Mouse (Mus musculus): ENCODE results near the gene Slc9a4. TPM values are rescaled to one million over a fixed set of nuclear protein-coding genes. Genes with fewer than 3 reads are reported as not detected.

The Slc9a4 gene
- not detected in 2 replicates for polyA plus RNA-seq (2015; fragmentation: Nextera tagmentation; extraction: Ambion mirVana)

DNA sequence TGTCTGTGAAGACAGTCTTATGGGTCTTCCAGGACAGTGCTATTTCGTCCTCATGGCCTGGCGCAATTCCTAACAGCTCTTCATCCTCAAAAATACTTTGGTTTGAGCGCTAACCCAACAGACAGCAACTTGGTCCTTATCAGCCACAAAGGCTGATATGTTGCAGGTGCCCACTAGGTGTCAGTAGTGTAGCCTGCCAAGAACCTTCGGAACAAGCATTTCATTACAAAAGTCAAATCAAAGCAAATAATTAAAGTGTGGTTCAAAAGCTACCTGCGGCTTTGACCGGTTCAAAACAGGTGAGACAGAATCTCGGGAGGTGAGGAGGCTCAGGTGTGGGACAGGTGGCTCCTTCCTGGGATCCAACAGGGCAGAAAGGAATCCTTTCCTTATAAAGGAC, at the start of gene Slc9a4:
Gene Slc9a4 (plus strand): TSS at position 298 of the 400 bp plus-strand sequence.
- Histone ChIP-seq H3K4me1 (ENCODE audit: control insufficient read depth, low read depth, low read length) (no peaks in the 10 kb centered on the region), H3K36me3 (ENCODE audit: control insufficient read depth, insufficient read depth) (no peaks in the 10 kb centered on the region), H3K9ac (ENCODE audit: low read depth, low read length) (no peak within 1 kb of the TSS), H3K27me3 (ENCODE audit: control insufficient read depth, insufficient read depth, low read depth, low read length) (no peaks in the 10 kb centered on the region), H3K27ac (ENCODE audit: low read length) (no peak within 1 kb of the TSS), H3K4me3 (ENCODE audit: low read depth, low read length) (no peak within 1 kb of the TSS), H3K9me3 (replicated peaks; ENCODE audit: control insufficient read depth, low read length) (no peaks in the 10 kb centered on the region), H3K4me2 (ENCODE audit: low read depth, low read length) (no peak within 1 kb of the TSS)
- no peak for ATAC-seq (ENCODE audit: low read depth)
- WGBS (ENCODE audit: insufficient replicate concordance) = 7% methylated on average over 7 of the region's 7 CpGs

DNA sequence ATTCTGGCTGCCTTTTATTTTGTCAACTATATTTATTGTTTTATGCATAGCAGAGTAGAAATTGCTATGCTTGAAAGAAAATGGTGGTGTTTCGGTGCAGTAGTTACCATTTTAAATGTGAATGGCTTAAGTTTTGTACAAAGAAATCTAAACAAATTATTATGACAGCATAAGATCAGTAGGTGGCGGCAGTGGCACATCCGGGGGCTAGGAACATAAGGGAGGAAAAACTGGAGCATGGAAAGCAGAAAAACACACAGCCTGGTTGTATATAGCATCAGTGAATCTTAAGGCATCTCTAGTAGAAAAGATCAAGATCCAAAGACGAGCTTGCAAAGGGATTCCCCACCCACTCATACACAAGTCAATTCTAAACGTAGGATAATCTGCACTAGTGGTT, 42.3 kb upstream of the Slc9a4 start:
- H3K9ac ChIP-seq (ENCODE audit: low read depth, low read length) = no peak overlapping the region
- no peak overlapping the region for H3K4me2 ChIP-seq (ENCODE audit: low read depth, low read length)
- H3K36me3 ChIP-seq (ENCODE audit: control insufficient read depth, insufficient read depth) = no peaks in the 10 kb centered on the region
- no peaks in the 10 kb centered on the region for H3K9me3 ChIP-seq (replicated peaks; ENCODE audit: control insufficient read depth, low read length)
- H3K4me3 ChIP-seq (ENCODE audit: low read depth, low read length) = no peak overlapping the region
- H3K4me1 ChIP-seq (ENCODE audit: control insufficient read depth, low read depth, low read length) = no peaks in the 10 kb centered on the region
- no peak overlapping the region for H3K27ac ChIP-seq (ENCODE audit: low read length)
- 60% methylated on average over 5 of the region's 5 CpGs for WGBS (ENCODE audit: insufficient replicate concordance)
- no peaks in the 10 kb centered on the region for H3K27me3 ChIP-seq (ENCODE audit: control insufficient read depth, insufficient read depth, low read depth, low read length)
- no peak for ATAC-seq (ENCODE audit: low read depth)

DNA sequence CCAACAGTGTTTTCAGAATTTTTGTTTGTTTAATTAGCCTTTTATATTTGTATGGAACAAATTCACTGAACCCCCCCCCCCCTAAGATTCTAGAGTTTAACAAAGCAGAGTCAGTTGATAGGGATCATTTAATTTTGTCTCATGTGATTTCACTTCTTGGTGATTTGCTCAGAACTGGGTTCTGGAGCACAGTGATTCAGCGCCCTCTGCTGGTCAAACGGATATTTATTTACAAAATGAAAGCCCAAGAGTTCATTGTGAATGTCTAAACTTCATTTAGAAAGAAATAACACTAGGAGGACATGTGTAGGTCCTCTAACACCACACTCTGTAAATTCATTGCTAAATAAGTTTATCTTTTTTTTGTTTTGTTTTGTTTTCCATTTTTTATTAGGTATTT, 35.2 kb upstream of the Slc9a4 start:
- Histone ChIP-seq H3K9me3 (replicated peaks; ENCODE audit: control insufficient read depth, low read length) (no peaks in the 10 kb centered on the region), H3K27me3 (ENCODE audit: control insufficient read depth, insufficient read depth, low read depth, low read length) (no peaks in the 10 kb centered on the region), H3K27ac (ENCODE audit: low read length) (no peak overlapping the region), H3K9ac (ENCODE audit: low read depth, low read length) (no peak overlapping the region), H3K4me1 (ENCODE audit: control insufficient read depth, low read depth, low read length) (no peaks in the 10 kb centered on the region), H3K4me2 (ENCODE audit: low read depth, low read length) (no peak overlapping the region), H3K4me3 (ENCODE audit: low read depth, low read length) (no peak overlapping the region), H3K36me3 (ENCODE audit: control insufficient read depth, insufficient read depth) (no peaks in the 10 kb centered on the region)
- no peak for ATAC-seq (ENCODE audit: low read depth)
- WGBS (ENCODE audit: insufficient replicate concordance) = 0% methylated on average over 2 of the region's 2 CpGs

DNA sequence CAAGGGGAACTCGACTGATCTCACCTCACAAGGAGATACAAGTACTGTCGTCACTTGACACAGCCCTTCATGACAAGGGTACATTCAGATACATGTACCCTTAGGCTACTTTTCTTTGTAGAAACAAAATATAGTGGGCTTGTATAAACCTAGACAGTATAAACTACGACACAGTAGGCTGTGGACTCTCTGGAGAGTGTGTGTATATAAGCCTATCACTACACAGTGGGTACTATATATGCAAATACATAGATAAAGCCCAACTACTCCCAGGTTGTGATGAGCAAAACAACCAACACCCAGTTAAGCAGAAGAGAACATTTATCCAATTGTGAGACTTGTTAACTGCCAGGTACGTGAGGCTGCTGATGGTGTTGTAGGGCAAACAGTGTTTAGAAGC, 33.2 kb upstream of the Slc9a4 start:
- no peak overlapping the region for H3K4me2 ChIP-seq (ENCODE audit: low read depth, low read length)
- no peaks in the 10 kb centered on the region for H3K9me3 ChIP-seq (replicated peaks; ENCODE audit: control insufficient read depth, low read length)
- H3K36me3 ChIP-seq (ENCODE audit: control insufficient read depth, insufficient read depth) = no peaks in the 10 kb centered on the region
- no peak for ATAC-seq (ENCODE audit: low read depth)
- 58% methylated on average over 4 of the region's 4 CpGs for WGBS (ENCODE audit: insufficient replicate concordance)
- H3K27me3 ChIP-seq (ENCODE audit: control insufficient read depth, insufficient read depth, low read depth, low read length) = no peaks in the 10 kb centered on the region
- H3K4me3 ChIP-seq (ENCODE audit: low read depth, low read length) = no peak overlapping the region
- H3K4me1 ChIP-seq (ENCODE audit: control insufficient read depth, low read depth, low read length) = no peaks in the 10 kb centered on the region
- H3K27ac ChIP-seq (ENCODE audit: low read length) = no peak overlapping the region
- no peak overlapping the region for H3K9ac ChIP-seq (ENCODE audit: low read depth, low read length)

DNA sequence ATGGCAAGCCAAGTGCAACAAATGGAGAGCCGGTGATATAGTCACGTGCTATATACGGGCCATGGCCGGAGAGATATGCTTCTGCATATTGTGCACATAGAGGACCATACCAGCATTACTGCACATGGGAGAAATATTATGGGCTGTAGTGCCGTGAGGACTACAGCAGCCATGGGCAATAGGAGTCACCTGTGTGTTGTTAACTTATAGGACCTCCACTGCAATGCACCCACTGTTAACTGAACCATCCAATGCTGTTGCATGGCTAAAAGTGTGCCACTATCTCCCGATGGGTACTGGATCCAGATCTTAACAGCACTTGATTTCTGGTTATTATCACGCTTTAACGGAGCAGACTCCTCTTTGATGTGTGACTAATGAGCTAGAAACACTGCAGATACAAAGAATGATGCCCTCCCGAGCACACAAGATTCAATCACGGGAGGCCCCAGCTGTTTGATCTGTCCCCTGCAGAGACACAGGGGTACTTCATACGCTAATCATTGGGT, 32.8 kb upstream of the Slc9a4 start:
- no peak overlapping the region for H3K4me3 ChIP-seq (ENCODE audit: low read depth, low read length)
- H3K27me3 ChIP-seq (ENCODE audit: control insufficient read depth, insufficient read depth, low read depth, low read length) = no peaks in the 10 kb centered on the region
- H3K27ac ChIP-seq (ENCODE audit: low read length) = no peak overlapping the region
- WGBS (ENCODE audit: insufficient replicate concordance) = 70% methylated on average over 11 of the region's 11 CpGs
- no peaks in the 10 kb centered on the region for H3K36me3 ChIP-seq (ENCODE audit: control insufficient read depth, insufficient read depth)
- no peak for ATAC-seq (ENCODE audit: low read depth)
- H3K9me3 ChIP-seq (replicated peaks; ENCODE audit: control insufficient read depth, low read length) = no peaks in the 10 kb centered on the region
- H3K9ac ChIP-seq (ENCODE audit: low read depth, low read length) = no peak overlapping the region
- no peaks in the 10 kb centered on the region for H3K4me1 ChIP-seq (ENCODE audit: control insufficient read depth, low read depth, low read length)
- H3K4me2 ChIP-seq (ENCODE audit: low read depth, low read length) = no peak overlapping the region

DNA sequence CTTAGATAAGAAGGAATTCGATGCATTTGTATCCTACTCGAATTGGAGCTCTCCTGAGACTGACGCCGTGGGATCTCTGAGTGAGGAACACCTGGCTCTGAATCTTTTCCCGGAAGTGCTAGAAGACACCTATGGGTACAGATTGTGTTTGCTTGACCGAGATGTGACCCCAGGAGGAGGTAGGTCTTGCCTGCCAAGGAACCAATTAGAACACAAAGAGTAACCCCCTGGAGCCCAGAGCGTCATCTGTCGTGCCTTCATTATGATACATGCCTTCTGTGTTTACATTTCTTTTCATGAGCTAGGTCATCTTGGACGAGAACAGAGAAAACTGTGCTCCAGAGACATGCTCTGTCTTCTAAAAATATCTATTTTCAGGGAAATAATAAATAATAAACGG, 32.1 kb upstream of the Slc9a4 start:
- no peak overlapping the region for H3K4me3 ChIP-seq (ENCODE audit: low read depth, low read length)
- no peak overlapping the region for H3K27ac ChIP-seq (ENCODE audit: low read length)
- 51% methylated on average over 10 of the region's 10 CpGs for WGBS (ENCODE audit: insufficient replicate concordance)
- H3K4me1 ChIP-seq (ENCODE audit: control insufficient read depth, low read depth, low read length) = no peaks in the 10 kb centered on the region
- no peaks in the 10 kb centered on the region for H3K36me3 ChIP-seq (ENCODE audit: control insufficient read depth, insufficient read depth)
- ATAC-seq (ENCODE audit: low read depth) = no peak
- H3K9ac ChIP-seq (ENCODE audit: low read depth, low read length) = no peak overlapping the region
- no peaks in the 10 kb centered on the region for H3K9me3 ChIP-seq (replicated peaks; ENCODE audit: control insufficient read depth, low read length)
- H3K4me2 ChIP-seq (ENCODE audit: low read depth, low read length) = no peak overlapping the region
- H3K27me3 ChIP-seq (ENCODE audit: control insufficient read depth, insufficient read depth, low read depth, low read length) = no peaks in the 10 kb centered on the region

DNA sequence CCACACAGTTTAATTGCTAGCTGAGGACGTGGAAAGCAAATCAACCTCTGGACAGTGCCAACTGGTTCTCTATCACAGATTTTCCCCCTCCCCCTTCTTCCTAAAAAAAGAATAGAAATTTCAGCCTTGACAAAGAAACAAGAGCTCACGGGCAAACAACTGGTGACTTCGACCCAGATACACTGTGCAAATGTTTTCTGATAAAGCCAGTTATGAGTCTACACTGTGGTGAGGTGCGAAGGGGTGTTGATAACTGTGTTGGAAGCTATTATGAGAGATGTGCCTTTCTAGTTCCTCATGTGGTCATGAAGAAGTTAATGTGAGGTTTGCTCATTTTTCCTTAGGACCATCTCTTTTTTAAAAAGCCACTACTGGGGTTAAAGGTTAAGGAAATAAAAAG, 10.5 kb upstream of the Slc9a4 start:
- WGBS (ENCODE audit: insufficient replicate concordance) = 41% methylated on average over 4 of the region's 4 CpGs
- no peaks in the 10 kb centered on the region for H3K4me1 ChIP-seq (ENCODE audit: control insufficient read depth, low read depth, low read length)
- no peaks in the 10 kb centered on the region for H3K27me3 ChIP-seq (ENCODE audit: control insufficient read depth, insufficient read depth, low read depth, low read length)
- H3K4me2 ChIP-seq (ENCODE audit: low read depth, low read length) = no peak overlapping the region
- ATAC-seq (ENCODE audit: low read depth) = no peak
- H3K36me3 ChIP-seq (ENCODE audit: control insufficient read depth, insufficient read depth) = no peaks in the 10 kb centered on the region
- H3K27ac ChIP-seq (ENCODE audit: low read length) = no peak overlapping the region
- no peak overlapping the region for H3K4me3 ChIP-seq (ENCODE audit: low read depth, low read length)
- H3K9ac ChIP-seq (ENCODE audit: low read depth, low read length) = no peak overlapping the region
- H3K9me3 ChIP-seq (replicated peaks; ENCODE audit: control insufficient read depth, low read length) = no peaks in the 10 kb centered on the region

DNA sequence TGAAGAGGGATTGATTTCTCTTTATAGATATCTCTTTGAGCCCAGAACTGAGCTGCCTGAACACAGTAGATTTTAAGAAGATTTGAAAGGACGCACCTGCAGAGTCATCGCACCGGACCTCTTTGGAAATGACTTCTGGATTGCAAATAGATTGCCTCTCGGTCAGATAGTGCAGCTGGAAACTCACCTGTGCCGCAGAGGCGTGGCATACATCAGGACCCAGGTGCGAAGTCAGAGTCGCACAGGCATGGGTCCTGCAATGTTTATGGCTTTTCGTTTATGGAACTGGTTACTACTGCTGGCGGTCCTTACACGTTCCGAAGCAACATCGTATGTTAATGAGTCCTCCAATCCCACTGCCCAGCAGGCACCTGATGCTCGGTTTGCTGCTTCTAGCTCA, 388 bp downstream of the Slc9a4 start:
- no peak overlapping the region for H3K4me3 ChIP-seq (ENCODE audit: low read depth, low read length)
- no peaks in the 10 kb centered on the region for H3K4me1 ChIP-seq (ENCODE audit: control insufficient read depth, low read depth, low read length)
- no peaks in the 10 kb centered on the region for H3K27me3 ChIP-seq (ENCODE audit: control insufficient read depth, insufficient read depth, low read depth, low read length)
- H3K9me3 ChIP-seq (replicated peaks; ENCODE audit: control insufficient read depth, low read length) = no peaks in the 10 kb centered on the region
- H3K36me3 ChIP-seq (ENCODE audit: control insufficient read depth, insufficient read depth) = no peaks in the 10 kb centered on the region
- no peak overlapping the region for H3K4me2 ChIP-seq (ENCODE audit: low read depth, low read length)
- no peak overlapping the region for H3K27ac ChIP-seq (ENCODE audit: low read length)
- no peak overlapping the region for H3K9ac ChIP-seq (ENCODE audit: low read depth, low read length)
- ATAC-seq (ENCODE audit: low read depth) = no peak
- 62% methylated on average over 14 of the region's 14 CpGs for WGBS (ENCODE audit: insufficient replicate concordance)

DNA sequence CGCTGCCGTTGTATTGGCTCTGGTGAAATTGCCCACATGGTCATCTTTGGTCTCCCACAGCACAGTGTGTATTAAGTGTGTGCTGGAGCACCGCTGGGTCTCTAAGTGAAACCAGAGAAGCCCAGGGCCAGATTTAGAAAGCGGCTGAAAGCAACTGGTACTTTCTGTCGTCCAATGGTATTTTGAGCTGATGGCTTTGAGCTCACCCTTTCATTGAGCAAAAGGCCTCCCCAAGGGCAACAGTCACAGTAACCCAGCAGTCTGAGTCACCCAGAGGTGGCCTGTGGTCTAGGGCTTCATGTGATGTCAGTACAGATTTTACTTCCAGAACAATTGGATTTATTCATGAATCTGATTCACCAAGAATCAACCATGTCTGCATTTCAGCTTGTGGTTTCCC, 6.9 kb downstream of the Slc9a4 start:
- H3K27me3 ChIP-seq (ENCODE audit: control insufficient read depth, insufficient read depth, low read depth, low read length) = no peaks in the 10 kb centered on the region
- H3K9me3 ChIP-seq (replicated peaks; ENCODE audit: control insufficient read depth, low read length) = no peaks in the 10 kb centered on the region
- ATAC-seq (ENCODE audit: low read depth) = no peak
- WGBS (ENCODE audit: insufficient replicate concordance) = 79% methylated on average over 5 of the region's 5 CpGs
- no peak overlapping the region for H3K4me2 ChIP-seq (ENCODE audit: low read depth, low read length)
- H3K9ac ChIP-seq (ENCODE audit: low read depth, low read length) = no peak overlapping the region
- H3K27ac ChIP-seq (ENCODE audit: low read length) = no peak overlapping the region
- no peaks in the 10 kb centered on the region for H3K4me1 ChIP-seq (ENCODE audit: control insufficient read depth, low read depth, low read length)
- no peaks in the 10 kb centered on the region for H3K36me3 ChIP-seq (ENCODE audit: control insufficient read depth, insufficient read depth)
- H3K4me3 ChIP-seq (ENCODE audit: low read depth, low read length) = no peak overlapping the region

Measured in liver, embryonic 16.5 days (tissue).